Mouse (Mus musculus): ENCODE results near the gene Slc7a10.
"Not testable (repeated sequence)": the region's sequence is repeated elsewhere in the genome, so short reads cannot be mapped to it uniquely, and the experiment has no call there.

Slc7a10 gene

DNA sequence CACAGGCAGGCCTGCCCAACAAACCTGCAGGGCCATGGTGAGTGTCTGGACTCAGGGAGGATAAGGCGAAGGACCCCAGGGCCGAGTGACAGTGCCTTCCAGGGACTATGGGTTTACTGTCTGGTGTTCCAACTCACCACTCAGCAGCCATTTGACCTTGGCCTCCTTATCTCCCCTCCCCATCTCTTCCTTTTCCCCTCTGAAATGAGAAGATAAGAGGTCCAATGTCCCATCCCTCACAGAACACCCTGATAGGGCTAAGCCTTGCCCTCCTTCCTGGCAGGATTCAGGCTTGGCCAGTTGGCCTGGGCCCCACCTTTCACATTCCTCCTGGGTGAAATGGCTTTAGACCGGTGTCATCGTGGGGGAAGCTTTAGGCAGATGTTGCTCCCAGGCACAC lies 10.7 kb upstream of the Slc7a10 start:
- no peak for DNase-seq

GRCm38 (mm10) chr7:35176412-35177381 lies 9.5 kb upstream of the Slc7a10 start:
- DNase-seq = peak; percentile 55 to 58

GRCm38 (mm10) chr7:35184833-35185724 lies 1.1 kb upstream of the Slc7a10 start:
- DNase-seq = peak; percentile 58 to 71

- no peak for DNase-seq
These were observed 3.5 kb downstream of the Slc7a10 start for GRCm38 (mm10) chr7:35189699-35190098.

GRCm38 (mm10) chr7:35191276-35191675 lies 5.1 kb downstream of the Slc7a10 start:
- no peak for DNase-seq

- no peak for DNase-seq
These were observed 10.8 kb downstream of the Slc7a10 start for GRCm38 (mm10) chr7:35197022-35197421.

GRCm38 (mm10) chr7:35198981-35199754 lies 13.0 kb downstream of the Slc7a10 start:
- no peak for DNase-seq

- no peak for DNase-seq
These were observed 13.6 kb downstream of the Slc7a10 start for GRCm38 (mm10) chr7:35199755-35200154.

DNA sequence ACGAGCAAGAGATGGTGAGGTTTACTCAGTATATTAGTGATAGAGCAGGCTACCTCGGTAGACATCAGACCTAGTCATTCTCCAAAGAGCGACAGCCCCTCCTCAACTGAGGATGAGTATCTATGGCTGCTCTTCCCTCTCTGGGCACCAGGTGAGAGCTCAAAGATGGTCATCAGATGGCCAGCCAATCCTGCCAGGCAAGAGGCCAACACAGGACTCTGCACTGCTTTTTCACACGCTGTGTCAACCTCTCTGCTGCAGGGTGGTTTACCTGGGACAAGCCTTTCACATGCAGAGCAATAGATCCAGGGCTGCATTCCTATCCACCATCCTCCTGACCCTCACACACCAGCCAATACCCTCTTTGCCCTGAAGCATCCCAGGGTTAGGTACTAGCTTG lies 25.6 kb downstream of the Slc7a10 start:
- DNase-seq = no peak

GRCm38 (mm10) chr7:35214442-35215222 lies 28.4 kb downstream of the Slc7a10 start:
- peak; percentile 43 to 57 for DNase-seq

DNA sequence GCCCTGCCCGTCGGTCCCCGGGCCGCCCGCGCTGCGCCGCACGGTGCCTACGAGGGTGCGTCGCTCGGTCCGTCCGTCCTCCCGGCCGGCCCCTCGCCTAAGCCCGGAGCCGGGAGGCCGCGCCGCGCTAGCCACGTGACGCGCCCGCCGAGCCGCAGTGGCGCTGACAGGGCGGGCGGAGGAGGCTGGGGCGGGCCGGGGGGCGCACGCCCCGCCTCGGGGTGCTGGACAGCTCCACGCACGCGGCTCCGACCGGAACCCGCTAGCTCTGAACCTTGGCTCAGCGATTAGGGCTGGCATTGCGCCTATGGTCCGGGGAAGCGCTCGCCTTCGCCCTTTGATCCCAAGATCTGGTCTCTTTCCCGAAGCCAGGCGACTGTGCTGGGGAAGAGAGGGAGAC lies 29.0 kb downstream of the Slc7a10 start, which contains the start of gene Lrp3:
Lrp3 (minus strand) TSS at position 274 of the 400 bp plus-strand sequence.
- DNase-seq = peak; percentile 86 to 91

DNA sequence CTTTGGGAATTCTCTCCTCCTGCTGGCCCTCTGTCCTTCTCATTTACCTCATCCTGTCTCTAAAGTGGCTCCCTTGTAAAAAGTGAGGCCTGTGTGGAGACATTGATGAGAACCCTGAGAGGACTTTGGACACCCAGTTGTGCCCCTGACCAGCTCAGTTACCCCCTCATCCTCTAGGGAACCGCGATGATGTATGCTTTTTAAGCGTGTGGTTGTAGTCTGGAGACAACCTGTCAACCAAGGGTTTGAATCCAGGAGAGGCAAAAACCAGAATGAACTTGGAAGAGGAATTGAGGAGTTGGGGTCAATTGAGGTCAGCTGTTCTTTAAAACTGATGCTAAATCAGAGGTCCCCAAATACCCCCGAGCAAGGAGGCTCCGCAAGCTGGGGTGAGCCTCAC lies 29.5 kb downstream of the Slc7a10 start:
- DNase-seq = no peak

DNA sequence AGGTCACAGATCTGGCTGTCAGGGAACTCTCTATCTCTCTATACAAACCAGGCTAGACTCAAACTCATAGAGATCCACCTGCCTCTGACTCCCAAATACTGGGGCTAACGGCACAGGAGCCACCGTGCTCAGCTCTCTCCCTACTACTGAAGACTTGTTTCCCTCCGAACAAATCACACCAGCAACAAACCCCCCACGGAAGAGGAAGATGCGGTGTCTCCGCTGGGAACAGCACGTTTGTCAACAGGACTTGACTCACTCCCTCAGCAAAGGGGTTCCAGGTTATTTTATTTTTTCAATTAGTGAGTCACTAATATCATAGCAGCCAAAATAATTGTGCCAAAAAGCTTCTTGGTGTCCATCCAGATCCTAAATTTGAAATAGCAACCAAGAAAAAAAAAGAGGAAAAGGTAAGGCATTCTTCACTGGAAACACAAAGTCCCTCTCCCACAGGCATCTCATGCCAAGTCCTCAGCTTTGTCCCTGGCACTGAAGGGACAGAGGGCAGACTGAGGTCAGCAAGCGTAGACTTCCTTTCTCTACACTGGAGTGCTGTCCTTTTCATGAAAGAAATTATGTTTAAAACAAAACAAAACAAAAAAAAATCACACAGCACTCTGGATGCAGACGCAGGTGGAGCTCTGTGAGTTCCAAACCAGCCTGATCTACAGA lies 34.6 kb downstream of the Slc7a10 start:
- no peak for DNase-seq

DNA sequence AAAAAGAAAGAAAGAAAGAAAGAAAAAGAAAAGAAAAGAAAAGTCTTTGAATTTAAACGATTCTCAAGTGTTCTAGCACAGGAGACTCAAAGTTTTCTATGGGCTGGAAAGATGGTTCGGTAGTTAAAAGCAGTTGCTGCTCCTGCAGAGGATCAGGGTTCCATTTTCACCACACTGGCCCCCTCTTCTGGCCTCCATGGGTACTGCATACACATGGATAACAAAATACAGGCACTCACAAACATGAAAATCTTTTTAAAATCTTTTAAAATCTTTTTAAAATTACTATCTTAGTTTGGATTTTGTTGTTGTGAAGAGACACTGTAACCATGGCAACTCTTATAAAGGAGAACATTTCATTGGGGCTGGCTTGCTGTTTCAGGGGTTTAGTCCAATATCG lies 44.1 kb downstream of the Slc7a10 start:
- DNase-seq = peak; percentile 29 to 35

- DNase-seq = peak in 1 of 2 experiments; percentile 39
These were observed 46.7 kb downstream of the Slc7a10 start for GRCm38 (mm10) chr7:35232796-35233455.

DNA sequence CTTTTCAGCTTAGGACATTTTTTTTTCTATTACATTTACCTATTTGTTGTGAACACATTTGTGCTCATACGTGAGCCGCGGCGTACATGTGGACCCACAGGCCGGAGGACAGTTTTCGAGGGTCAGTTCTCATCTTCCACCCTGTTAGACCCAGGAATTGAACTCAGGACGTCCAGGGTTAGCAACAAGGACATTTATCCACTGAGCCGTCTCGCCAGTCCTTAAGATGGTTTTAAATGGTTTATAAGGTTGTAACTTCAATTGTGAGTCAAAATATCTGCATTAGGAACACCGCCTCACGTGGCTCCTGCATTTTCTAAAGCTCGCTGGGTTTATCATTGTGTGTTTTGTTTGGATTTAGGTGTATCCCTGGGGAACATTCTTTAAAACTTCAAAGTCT lies 47.7 kb downstream of the Slc7a10 start:
- DNase-seq = no peak

DNA sequence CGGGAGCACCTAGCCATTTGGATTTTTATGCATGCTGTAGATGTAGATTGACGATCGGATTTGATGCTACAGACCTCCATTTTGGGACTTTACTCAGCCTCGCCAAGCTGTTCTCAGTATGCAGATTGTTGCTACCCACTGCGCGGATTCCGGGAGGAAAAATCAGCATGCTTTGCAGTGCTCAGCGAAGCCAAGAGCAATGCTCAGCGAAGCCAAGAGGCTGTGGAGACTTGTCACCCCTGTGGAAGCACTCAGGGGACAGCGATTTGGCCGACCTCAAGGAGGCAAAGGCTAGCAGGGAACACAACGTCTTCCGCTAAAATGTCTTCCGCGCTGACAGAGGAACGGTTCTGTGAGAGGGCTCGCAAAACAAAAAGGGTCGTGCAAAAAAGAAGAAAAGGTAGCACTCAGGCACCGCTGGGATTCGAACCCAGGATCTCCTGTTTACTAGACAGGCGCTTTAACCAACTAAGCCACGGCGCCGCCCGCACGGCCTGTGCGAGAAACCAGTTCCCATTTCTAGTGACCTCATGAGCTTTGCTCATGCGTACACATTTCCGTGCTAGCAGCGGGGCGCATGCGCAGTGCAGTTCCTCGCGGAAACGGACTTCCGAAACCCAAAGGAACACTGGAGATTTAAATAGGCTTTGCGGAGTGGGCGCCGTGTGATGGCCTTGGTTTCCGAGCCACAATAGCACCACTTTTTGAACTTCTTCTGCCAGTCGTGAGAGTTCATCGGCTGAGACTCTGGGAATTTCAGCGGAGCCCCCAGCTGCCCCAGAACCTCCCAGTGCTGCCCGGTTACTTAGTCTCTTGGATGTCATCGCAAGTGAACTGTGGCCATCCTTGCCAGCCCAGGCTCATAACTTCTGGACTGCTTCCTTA lies 48.4 kb downstream of the Slc7a10 start:
- DNase-seq = peak; percentile 98

GRCm38 (mm10) chr7:35235308-35235707 lies 49.1 kb downstream of the Slc7a10 start:
- peak; percentile 71 to 80 for DNase-seq

DNA sequence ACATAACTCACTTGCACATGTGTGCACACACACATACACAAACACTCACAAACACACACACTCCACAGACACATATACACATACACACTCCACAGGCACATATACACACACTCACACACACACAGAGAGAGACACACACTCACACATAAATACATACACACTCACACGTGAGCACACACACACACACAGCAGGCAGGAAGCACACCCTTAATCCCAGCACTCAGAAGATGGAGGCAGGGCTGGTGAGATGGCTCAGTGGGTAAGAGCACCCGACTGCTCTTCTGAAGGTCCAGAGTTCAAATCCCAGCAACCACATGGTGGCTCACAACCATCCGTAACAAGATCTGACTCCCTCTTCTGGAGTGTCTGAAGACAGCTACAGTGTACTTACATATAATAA lies 51.8 kb downstream of the Slc7a10 start:
- not testable (repeated sequence) for DNase-seq

Measured in kidney, postnatal 4 days (tissue).